Mouse (Mus musculus) CH12.LX (cell line): ENCODE results near the gene Ovgp1.

Source experiments
- CHD2 ChIP-seq: IDR thresholded peaks from 2 replicates; pipeline ENCODE4 v1.6.1; 2011; ENCODE audit warnings: low read length, improper control_type of control experiment
- CTCF ChIP-seq, 2 experiments: IDR thresholded peaks in 1 of 2; conservative IDR thresholded peaks in 1 of 2; 2 replicates each; pipeline ENCODE4 v1.5.1; 2011 to 2012; ENCODE audit warnings: low read depth in 2 of 2, low read length in 2 of 2, improper control_type of control experiment in 1 of 2, inconsistent platforms in 1 of 2, mild to moderate bottlenecking in 1 of 2, moderate library complexity in 1 of 2
- ELF1 ChIP-seq: IDR thresholded peaks from 2 replicates; pipeline ENCODE4 v1.6.1; 2014; ENCODE audit warnings: low read depth, mild to moderate bottlenecking, inconsistent platforms, low read length, improper control_type of control experiment
- EP300 ChIP-seq: IDR thresholded peaks from 2 replicates; pipeline ENCODE4 v1.6.1; 2011; ENCODE audit warnings: low read length, improper control_type of control experiment
- ETS1 ChIP-seq: conservative IDR thresholded peaks from 2 replicates; pipeline ENCODE4 v1.6.1; 2012; ENCODE audit warnings: low read depth, mild to moderate bottlenecking, inconsistent platforms, low read length, improper control_type of control experiment, moderate library complexity
- MXI1 ChIP-seq: IDR thresholded peaks from 2 replicates; pipeline ENCODE4 v1.6.1; 2011; ENCODE audit warnings: mild to moderate bottlenecking, low read depth, low read length, improper control_type of control experiment
- NRF1 ChIP-seq: IDR thresholded peaks from 2 replicates; pipeline ENCODE4 v1.6.1; 2014; ENCODE audit warnings: low read depth, mild to moderate bottlenecking, inconsistent platforms, low read length, improper control_type of control experiment, moderate library complexity
- POLR2A ChIP-seq: IDR thresholded peaks from 2 replicates; pipeline ENCODE4 v1.6.1; 2011; ENCODE audit warnings: low read depth, mild to moderate bottlenecking, improper control_type of control experiment, low read length

GRCm38 (mm10) chr3:105959999-105960398, 13.5 kb upstream of the Ovgp1 start, which contains the start of gene Atp5f1:
- TF ChIP-seq EP300 (no peak), NRF1 (no peak), CTCF (conservative IDR thresholded peaks at IDR 0.05 in 1 of 2, IDR thresholded peaks at IDR 0.05 in 1 of 2; ENCODE audit: low read depth in 2 of 2, low read length in 2 of 2) (no peak), MXI1 (no peak), ETS1 (no peak), ELF1 (no peak), POLR2A (no peak), CHD2 (no peak)
